Mouse (Mus musculus) midbrain, embryonic 11.5 days (tissue): ENCODE results near the gene 1700018B08Rik. TPM values are rescaled to one million over a fixed set of nuclear protein-coding genes. Genes with fewer than 3 reads are reported as not detected.

Experiments
- ATAC-seq: fragments of 200-750 bp; cut with Nextera tagmentation; 2 replicates; pipeline ENCODE4 v1.8.0; 2017; ENCODE audit warnings: moderate TSS enrichment, moderate library complexity; ENCODE audit not compliant: low FRiP score
- DNase-seq: peaks from one replicate; pipeline ENCODE4 v3.0.0; 2015; ENCODE audit warnings: low spot score; ENCODE audit errors: missing footprints
- H3K27ac ChIP-seq: fragments of 300-500 bp; sonication (generic); 2 replicates; pipeline ENCODE4 v1.5.1; 2014; ENCODE audit warnings: low read depth, low read length
- H3K27me3 ChIP-seq: fragments of 300-500 bp; sonication (generic); 2 replicates; pipeline ENCODE4 v1.6.1; 2014; ENCODE audit warnings: mild to moderate bottlenecking, low read length, moderate library complexity, mixed read lengths; ENCODE audit not compliant: control insufficient read depth, insufficient read depth
- H3K36me3 ChIP-seq: fragments of 300-500 bp; sonication (generic); 2 replicates; pipeline ENCODE4 v1.6.1; 2014; ENCODE audit warnings: mild to moderate bottlenecking, low read length, moderate library complexity, mixed read lengths; ENCODE audit not compliant: control insufficient read depth, insufficient read depth
- H3K4me1 ChIP-seq: fragments of 300-500 bp; sonication (generic); 2 replicates; pipeline ENCODE4 v1.6.1; 2014; ENCODE audit warnings: low read length; ENCODE audit not compliant: control insufficient read depth, insufficient read depth
- H3K4me2 ChIP-seq: fragments of 300-500 bp; sonication (generic); 2 replicates; pipeline ENCODE4 v1.6.1; 2014; ENCODE audit warnings: mild to moderate bottlenecking, moderate library complexity
- H3K4me3 ChIP-seq: fragments of 300-500 bp; sonication (generic); 2 replicates; pipeline ENCODE4 v1.5.1; 2014; ENCODE audit warnings: low read depth, low read length
- H3K9ac ChIP-seq: fragments of 300-500 bp; sonication (generic); 2 replicates; pipeline ENCODE4 v1.6.1; 2014; ENCODE audit warnings: low read length
- H3K9me3 ChIP-seq: fragments of 300-500 bp; sonication (generic); 2 replicates; pipeline ENCODE4 v1.6.1; 2016; ENCODE audit warnings: low read length; ENCODE audit not compliant: control insufficient read depth
- WGBS: fragments of 180-500 bp; shearing (Covaris S2); extraction: QIAGEN DNeasy Blood & Tissue Kit; methylation state at CpG from one replicate; pipeline ENCODE4 v1.1.7; 2014; 5-methylcytosine and 5-hydroxymethylcytosine counted together
- polyA plus RNA-seq: library from polyadenylated mRNA; unstranded; fragments of >200 nt; fragmentation: Nextera tagmentation; extraction: Ambion mirVana; gene quantifications from 2 replicates; pipeline ENCODE4 v1.2.1, GENCODE M21; 2014

The 1700018B08Rik gene
- polyA plus RNA-seq, 1 experiment from 2014 or later, result not detected

- H3K27ac ChIP-seq, result no peak overlapping the region
- no peaks in the 10 kb centered on the region for H3K27me3 ChIP-seq
- 83% methylated on average over 6 of the region's 6 CpGs for WGBS
- no peak for ATAC-seq
- peaks cover 7% of the 10 kb centered on the region; the same call in 1 of the 2 replicates for H3K4me1 ChIP-seq
- H3K9me3 ChIP-seq, result no peaks in the 10 kb centered on the region
- no peak overlapping the region for H3K4me3 ChIP-seq
- H3K36me3 ChIP-seq, result no peaks in the 10 kb centered on the region
- H3K9ac ChIP-seq, result no peak overlapping the region
- no peak for DNase-seq
- no peak overlapping the region for H3K4me2 ChIP-seq
These were observed 24.2 kb upstream of the 1700018B08Rik start for GRCm38 (mm10) chr8:121568321-121568720.

GRCm38 (mm10) chr8:121563701-121564100, 19.6 kb upstream of the 1700018B08Rik start:
- H3K36me3 ChIP-seq, result no peaks in the 10 kb centered on the region
- no peak overlapping the region for H3K9ac ChIP-seq
- DNase-seq (no peak), ATAC-seq (no peak)
- H3K4me1 ChIP-seq, result peaks cover 7% of the 10 kb centered on the region; the same call in 1 of the 2 replicates
- H3K27me3 ChIP-seq, result no peaks in the 10 kb centered on the region
- no peak overlapping the region for H3K4me2 ChIP-seq
- H3K4me3 ChIP-seq, result no peak overlapping the region
- no peak overlapping the region for H3K27ac ChIP-seq
- 58% methylated on average over 6 of the region's 6 CpGs for WGBS
- no peaks in the 10 kb centered on the region for H3K9me3 ChIP-seq

GRCm38 (mm10) chr8:121562941-121563351, 18.8 kb upstream of the 1700018B08Rik start:
- H3K4me3 ChIP-seq, result no peak overlapping the region
- H3K36me3 ChIP-seq, result no peaks in the 10 kb centered on the region
- H3K9me3 ChIP-seq, result no peaks in the 10 kb centered on the region
- H3K9ac ChIP-seq, result no peak overlapping the region
- ATAC-seq, result no peak
- H3K27ac ChIP-seq, result no peak overlapping the region
- DNase-seq, result no peak
- WGBS, result 89% methylated on average over 9 of the region's 9 CpGs
- no peak overlapping the region for H3K4me2 ChIP-seq
- peaks cover 7% of the 10 kb centered on the region; the same call in 1 of the 2 replicates for H3K4me1 ChIP-seq
- H3K27me3 ChIP-seq, result no peaks in the 10 kb centered on the region

- Histone ChIP-seq H3K9ac (no peak overlapping the region), H3K27me3 (no peaks in the 10 kb centered on the region), H3K4me1 (peaks cover 7% of the 10 kb centered on the region; the same call in 1 of the 2 replicates), H3K9me3 (no peaks in the 10 kb centered on the region), H3K4me2 (no peak overlapping the region), H3K4me3 (no peak overlapping the region), H3K36me3 (no peaks in the 10 kb centered on the region), H3K27ac (no peak overlapping the region)
- DNase-seq, result no peak
- ATAC-seq, result no peak
- 88% methylated on average over 16 of the region's 16 CpGs for WGBS
These were observed 17.7 kb upstream of the 1700018B08Rik start for GRCm38 (mm10) chr8:121561636-121562345.

- no peak overlapping the region for H3K9ac ChIP-seq
- no peak overlapping the region for H3K4me2 ChIP-seq
- DNase-seq (no peak), ATAC-seq (no peak)
- H3K27me3 ChIP-seq, result no peaks in the 10 kb centered on the region
- no peaks in the 10 kb centered on the region for H3K9me3 ChIP-seq
- peaks cover 7% of the 10 kb centered on the region; the same call in 1 of the 2 replicates for H3K4me1 ChIP-seq
- H3K27ac ChIP-seq, result no peak overlapping the region
- no peak overlapping the region for H3K4me3 ChIP-seq
- no peaks in the 10 kb centered on the region for H3K36me3 ChIP-seq
- WGBS, result 92% methylated on average over 7 of the region's 7 CpGs
These were observed 16.4 kb upstream of the 1700018B08Rik start for GRCm38 (mm10) chr8:121560432-121561100.

- DNase-seq (no peak), ATAC-seq (no peak)
- no peaks in the 10 kb centered on the region for H3K36me3 ChIP-seq
- H3K4me1 ChIP-seq, result peaks cover 7% of the 10 kb centered on the region; the same call in 1 of the 2 replicates
- H3K4me3 ChIP-seq, result no peak overlapping the region
- H3K4me2 ChIP-seq, result no peak overlapping the region
- 92% methylated on average over 12 of the region's 12 CpGs for WGBS
- H3K27ac ChIP-seq, result no peak overlapping the region
- H3K9me3 ChIP-seq, result no peaks in the 10 kb centered on the region
- no peak overlapping the region for H3K9ac ChIP-seq
- H3K27me3 ChIP-seq, result no peaks in the 10 kb centered on the region
These were observed 15.7 kb upstream of the 1700018B08Rik start for GRCm38 (mm10) chr8:121559801-121560200.

- H3K27me3 ChIP-seq, result no peaks in the 10 kb centered on the region
- peaks cover 9% of the 10 kb centered on the region for H3K36me3 ChIP-seq
- H3K9ac ChIP-seq, result no peak overlapping the region
- ATAC-seq, result no peak
- H3K4me2 ChIP-seq, result no peak overlapping the region
- no peak overlapping the region for H3K4me3 ChIP-seq
- no peak overlapping the region for H3K27ac ChIP-seq
- 91% methylated on average over 16 of the region's 16 CpGs for WGBS
- DNase-seq, result peak; percentile 31
- H3K9me3 ChIP-seq, result no peaks in the 10 kb centered on the region
- H3K4me1 ChIP-seq, result no peaks in the 10 kb centered on the region
These were observed 14.4 kb upstream of the 1700018B08Rik start for GRCm38 (mm10) chr8:121558538-121558937.

- Histone ChIP-seq H3K9me3 (no peaks in the 10 kb centered on the region), H3K36me3 (peaks cover 11% of the 10 kb centered on the region), H3K9ac (no peak overlapping the region), H3K27ac (no peak overlapping the region), H3K4me2 (no peak overlapping the region), H3K4me1 (no peaks in the 10 kb centered on the region), H3K4me3 (no peak overlapping the region), H3K27me3 (no peaks in the 10 kb centered on the region)
- ATAC-seq (no peak), DNase-seq (peak; percentile 49)
- WGBS, result 91% methylated on average over 11 of the region's 11 CpGs
These were observed 13.6 kb upstream of the 1700018B08Rik start for GRCm38 (mm10) chr8:121557746-121558145.

- H3K9ac ChIP-seq, result no peak overlapping the region
- DNase-seq, result no peak
- no peak overlapping the region for H3K4me2 ChIP-seq
- H3K4me1 ChIP-seq, result no peaks in the 10 kb centered on the region
- H3K27ac ChIP-seq, result no peak overlapping the region
- WGBS, result 90% methylated on average over 32 of the region's 32 CpGs
- no peaks in the 10 kb centered on the region for H3K27me3 ChIP-seq
- ATAC-seq, result no peak
- H3K4me3 ChIP-seq, result no peak overlapping the region
- peaks cover 11% of the 10 kb centered on the region for H3K36me3 ChIP-seq
- H3K9me3 ChIP-seq, result no peaks in the 10 kb centered on the region
These were observed 9.8 kb upstream of the 1700018B08Rik start for GRCm38 (mm10) chr8:121553831-121554475.
